Mouse (Mus musculus): ENCODE results near the gene Pde7b.

Pde7b gene

GRCm38 (mm10) chr10:20380798-20381197, 344.1 kb downstream of the Pde7b start:
- in situ Hi-C loops (cut with MboI; ENCODE audit: unreplicated experiment in 2 of 2), result no loop called here

GRCm38 (mm10) chr10:20379071-20379735, 345.7 kb downstream of the Pde7b start:
- in situ Hi-C loops (cut with MboI; ENCODE audit: unreplicated experiment in 2 of 2), result no loop called here

- in situ Hi-C loops (cut with MboI; ENCODE audit: unreplicated experiment in 2 of 2), result no loop called here
Measured at GRCm38 (mm10) chr10:20377621-20378020, 347.3 kb downstream of the Pde7b start.

GRCm38 (mm10) chr10:20372046-20372445, 352.8 kb downstream of the Pde7b start:
- in situ Hi-C loops (cut with MboI; ENCODE audit: unreplicated experiment in 2 of 2), result loop anchor here (25.0 kb wide), 1 partner anchor 1640 kb away; no protein-coding TSS in a partner anchor

GRCm38 (mm10) chr10:20362450-20363118, 362.3 kb downstream of the Pde7b start:
- in situ Hi-C loops (cut with MboI; ENCODE audit: unreplicated experiment in 2 of 2), result loop anchor here (5.0 to 25.0 kb wide), 3 partner anchors 570 to 1650 kb away; no protein-coding TSS in a partner anchor

- in situ Hi-C loops (cut with MboI; ENCODE audit: unreplicated experiment in 2 of 2), result loop anchor here (5.0 to 25.0 kb wide), 3 partner anchors 571 to 1651 kb away; no protein-coding TSS in a partner anchor
Measured at GRCm38 (mm10) chr10:20361542-20362449, 363.1 kb downstream of the Pde7b start.

GRCm38 (mm10) chr10:20348894-20349293, 376.0 kb downstream of the Pde7b start:
- in situ Hi-C loops (cut with MboI; ENCODE audit: unreplicated experiment in 2 of 2), result loop anchor here (5.0 to 25.0 kb wide), 2 partner anchors 37 to 788 kb away; partner anchors contain the start of gene Bclaf1 (in 1 of the 2)
